Mouse (Mus musculus): Measurements from ENCODE around the gene Il1rl1. TPM values are rescaled to one million over a fixed set of nuclear protein-coding genes. Genes with fewer than 3 reads are reported as not detected.

Gene Il1rl1
- 0.67 and 1.1 TPM in 2 replicates for polyA plus RNA-seq (2012)

GRCm38 (mm10) chr1:40428910-40429675 is at the start of gene Il1rl1:
Gene Il1rl1, plus strand, starts transcription at chr1:40429570.

GRCm38 (mm10) chr1:40465477-40466430 is 36.4 kb downstream of the Il1rl1 start, which contains the start of gene Il18r1:
Gene Il18r1, plus strand, starts transcription at chr1:40465552.

Other genes starting within 250 kb of the Il1rl1 start
- 0.51 and 2.3 TPM in 2 replicates for gene Il1r1, start 204.5 kb upstream of the Il1rl1 start, polyA plus RNA-seq (2012)
- 0.60 and 0.79 TPM in 2 replicates for gene Il1rl2, start 105.0 kb upstream of the Il1rl1 start, polyA plus RNA-seq (2012)
- 0.14 and 0.37 TPM in 2 replicates for gene Il18r1, start 36.0 kb downstream of the Il1rl1 start, polyA plus RNA-seq (2012)
- 0.82 and 1.6 TPM in 2 replicates for gene Il18rap, start 85.8 kb downstream of the Il1rl1 start, polyA plus RNA-seq (2012)
- not detected in 2 replicates for gene Slc9a4, start 150.5 kb downstream of the Il1rl1 start, polyA plus RNA-seq (2012)

Data from megakaryocyte-erythroid progenitor cell, adult 5 weeks (primary cell).